Mouse (Mus musculus): Measurements from ENCODE around the gene Mypop. TPM values are rescaled to one million over a fixed set of nuclear protein-coding genes. Genes with fewer than 3 reads are reported as not detected.

The Mypop gene
- polyA plus RNA-seq, 1 experiment from 2014 or later = 7.4 TPM

- peaks cover 21% of the 10 kb centered on the region for H3K27me3 ChIP-seq
- peak overlapping the region; percentile 80 for H3K27ac ChIP-seq (replicated peaks)
- no peaks in the 10 kb centered on the region for H3K9me3 ChIP-seq
- WGBS = under 1% methylated on average over 59 of the region's 59 CpGs
- H3K36me3 ChIP-seq = peaks cover 18% of the 10 kb centered on the region
- H3K4me1 ChIP-seq (replicated peaks) = peaks cover 46% of the 10 kb centered on the region
- ATAC-seq (ENCODE audit: low read depth) = peak; percentile 36
- H3K4me2 ChIP-seq = peak overlapping the region; percentile 83
- peak overlapping the region; percentile 79 for H3K9ac ChIP-seq
- peak overlapping the region; percentile 62 for H3K4me3 ChIP-seq
These were observed 732 bp downstream of the Mypop start for GRCm38 (mm10) chr7:18991660-18992293.

- peak overlapping the region; percentile 80; the same call in 1 of the 2 replicates for H3K27ac ChIP-seq (replicated peaks)
- H3K4me3 ChIP-seq = peak overlapping the region; percentile 62
- 2% methylated on average over 31 of the region's 31 CpGs for WGBS
- H3K9me3 ChIP-seq = no peaks in the 10 kb centered on the region
- H3K4me1 ChIP-seq (replicated peaks) = peaks cover 46% of the 10 kb centered on the region
- H3K9ac ChIP-seq = peak overlapping the region; percentile 79
- H3K27me3 ChIP-seq = peaks cover 21% of the 10 kb centered on the region
- peak overlapping the region; percentile 83 for H3K4me2 ChIP-seq
- ATAC-seq (ENCODE audit: low read depth) = no peak
- peaks cover 18% of the 10 kb centered on the region for H3K36me3 ChIP-seq
These were observed 1.2 kb downstream of the Mypop start for GRCm38 (mm10) chr7:18992294-18992675.

DNA sequence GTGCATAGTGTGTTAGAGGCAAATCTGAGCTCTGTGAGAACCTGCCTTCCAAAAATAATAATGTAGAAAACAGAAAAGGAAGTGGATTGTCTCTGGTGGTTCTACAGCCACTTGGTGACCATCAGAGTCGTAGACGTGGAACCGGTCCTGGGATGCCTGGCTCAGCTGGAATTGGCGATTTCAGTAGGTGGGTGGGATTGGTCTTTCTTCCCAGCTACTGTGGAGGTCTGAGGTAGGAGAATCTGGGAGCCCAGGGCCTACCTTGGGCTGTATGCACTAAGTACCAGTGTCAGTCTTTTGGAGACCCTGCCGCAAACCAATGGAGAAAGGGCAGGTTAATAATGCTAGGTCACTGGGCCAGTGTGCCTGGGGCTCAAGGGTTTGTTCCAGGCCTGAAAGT is 2.0 kb downstream of the Mypop start:
- 80% methylated on average over 5 of the region's 5 CpGs for WGBS
- ATAC-seq (ENCODE audit: low read depth) = no peak
- Histone ChIP-seq H3K27ac (replicated peaks) (no peak overlapping the region), H3K4me2 (peak overlapping the region; percentile 83), H3K9me3 (no peaks in the 10 kb centered on the region), H3K36me3 (peaks cover 18% of the 10 kb centered on the region), H3K27me3 (peaks cover 21% of the 10 kb centered on the region), H3K9ac (peak overlapping the region; percentile 79; the same call in 1 of the 2 replicates), H3K4me3 (peak overlapping the region; percentile 62), H3K4me1 (replicated peaks) (peaks cover 46% of the 10 kb centered on the region)

DNA sequence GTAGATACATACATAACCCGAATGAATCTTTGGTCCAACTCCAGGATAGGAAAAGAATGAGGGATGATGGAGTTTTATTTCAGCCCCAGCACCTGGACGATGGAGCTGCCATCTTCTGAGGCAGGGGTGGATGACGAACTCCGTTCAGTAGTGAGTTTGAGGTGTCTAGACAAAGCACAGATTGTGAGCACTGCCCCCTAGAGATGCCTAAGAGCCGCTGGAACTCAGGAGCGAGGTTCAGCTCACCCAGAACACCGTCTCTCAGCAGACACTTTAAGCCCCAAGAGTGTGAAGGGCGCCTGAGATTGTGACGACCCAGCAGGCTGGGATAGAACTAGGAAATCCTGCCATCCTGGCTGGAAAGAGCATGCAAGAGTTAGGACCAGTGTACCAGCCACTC is 7.8 kb downstream of the Mypop start:
- WGBS = 36% methylated on average over 9 of the region's 9 CpGs
- no peak overlapping the region for H3K27ac ChIP-seq (replicated peaks)
- no peak overlapping the region for H3K4me2 ChIP-seq
- H3K36me3 ChIP-seq = peaks cover 18% of the 10 kb centered on the region
- no peak for ATAC-seq (ENCODE audit: low read depth)
- H3K4me3 ChIP-seq = no peak overlapping the region
- no peaks in the 10 kb centered on the region for H3K9me3 ChIP-seq
- H3K4me1 ChIP-seq (replicated peaks) = peaks cover 60% of the 10 kb centered on the region
- H3K9ac ChIP-seq = no peak overlapping the region
- 0 out of 2 replicates have a peak, but pooled peaks cover 1% of the 10 kb centered on the region for H3K27me3 ChIP-seq

GRCm38 (mm10) chr7:19000421-19000820 is 9.4 kb downstream of the Mypop start:
- WGBS = 56% methylated on average over 10 of the region's 10 CpGs
- Histone ChIP-seq H3K36me3 (peaks cover 20% of the 10 kb centered on the region), H3K27ac (replicated peaks) (0 out of 2 replicates have a peak overlapping the region, but pooled peaks have one; percentile 33), H3K4me1 (replicated peaks) (peaks cover 56% of the 10 kb centered on the region), H3K4me3 (peak overlapping the region; percentile 38), H3K4me2 (peak overlapping the region; percentile 57), H3K27me3 (no peaks in the 10 kb centered on the region), H3K9ac (peak overlapping the region; percentile 73), H3K9me3 (no peaks in the 10 kb centered on the region)
- no peak for ATAC-seq (ENCODE audit: low read depth)

DNA sequence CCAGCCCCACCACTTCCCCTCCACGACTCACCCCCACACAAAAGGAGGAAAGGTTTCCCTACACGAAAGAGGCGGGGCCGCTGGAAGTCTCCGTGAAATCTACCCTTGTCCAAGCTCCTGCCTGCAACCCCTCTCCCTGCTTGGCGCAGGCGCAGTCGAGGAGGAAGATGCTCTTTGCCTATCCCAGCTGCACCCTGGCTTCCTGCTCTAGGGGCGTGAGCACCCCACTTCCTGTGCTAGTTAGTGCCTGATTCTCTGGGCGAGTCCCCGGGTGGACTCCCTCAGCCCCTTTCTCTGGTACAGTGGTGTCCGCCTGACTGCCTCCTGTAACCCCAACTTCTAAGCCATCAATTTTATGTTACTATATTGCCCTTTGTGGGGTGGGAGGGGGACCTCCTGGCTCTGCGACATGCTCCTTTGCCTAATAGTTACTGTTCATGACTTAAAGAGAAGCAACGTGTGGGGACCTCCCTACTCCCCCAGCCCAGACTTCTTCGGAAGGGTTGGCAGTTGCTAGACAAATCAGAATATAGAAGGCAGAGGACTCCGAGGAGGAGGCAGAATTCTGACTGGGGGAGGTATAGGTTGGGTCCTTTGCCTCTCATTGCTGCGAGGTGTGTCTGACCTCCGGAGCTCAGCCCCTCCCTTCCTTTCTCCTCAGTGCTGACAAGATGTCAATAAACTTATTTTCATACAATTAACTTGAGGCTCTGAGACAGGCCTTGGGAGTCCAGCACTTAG is 10.2 kb downstream of the Mypop start:
- Histone ChIP-seq H3K27ac (replicated peaks) (0 out of 2 replicates have a peak overlapping the region, but pooled peaks have one; percentile 33), H3K36me3 (peaks cover 20% of the 10 kb centered on the region), H3K9me3 (no peaks in the 10 kb centered on the region), H3K4me2 (peak overlapping the region; percentile 57), H3K9ac (peak overlapping the region; percentile 73), H3K27me3 (no peaks in the 10 kb centered on the region), H3K4me3 (peak overlapping the region; percentile 38), H3K4me1 (replicated peaks) (peaks cover 63% of the 10 kb centered on the region)
- ATAC-seq (ENCODE audit: low read depth) = no peak
- 29% methylated on average over 18 of the region's 18 CpGs for WGBS

DNA sequence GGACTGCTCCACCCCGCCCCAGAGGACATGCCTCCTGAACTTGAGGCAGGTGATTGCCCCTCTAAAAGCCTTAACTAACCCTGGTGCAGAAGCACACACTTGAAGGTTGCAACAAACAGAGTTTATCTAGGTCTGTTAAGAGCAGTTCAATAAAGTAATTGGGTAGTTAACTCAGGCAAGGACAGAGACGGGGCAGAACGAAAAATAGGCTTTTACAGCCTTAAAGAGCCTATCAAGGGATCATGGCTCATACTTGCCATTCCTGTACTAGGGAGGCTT is 10.7 kb downstream of the Mypop start:
- no peak for ATAC-seq (ENCODE audit: low read depth)
- WGBS = 40% methylated on average over 3 of the region's 3 CpGs
- Histone ChIP-seq H3K36me3 (peaks cover 18% of the 10 kb centered on the region), H3K9me3 (no peaks in the 10 kb centered on the region), H3K4me2 (no peak overlapping the region), H3K4me3 (no peak overlapping the region), H3K9ac (no peak overlapping the region), H3K27me3 (no peaks in the 10 kb centered on the region), H3K4me1 (replicated peaks) (peaks cover 68% of the 10 kb centered on the region), H3K27ac (replicated peaks) (0 out of 2 replicates have a peak overlapping the region, but pooled peaks have one; percentile 33)

DNA sequence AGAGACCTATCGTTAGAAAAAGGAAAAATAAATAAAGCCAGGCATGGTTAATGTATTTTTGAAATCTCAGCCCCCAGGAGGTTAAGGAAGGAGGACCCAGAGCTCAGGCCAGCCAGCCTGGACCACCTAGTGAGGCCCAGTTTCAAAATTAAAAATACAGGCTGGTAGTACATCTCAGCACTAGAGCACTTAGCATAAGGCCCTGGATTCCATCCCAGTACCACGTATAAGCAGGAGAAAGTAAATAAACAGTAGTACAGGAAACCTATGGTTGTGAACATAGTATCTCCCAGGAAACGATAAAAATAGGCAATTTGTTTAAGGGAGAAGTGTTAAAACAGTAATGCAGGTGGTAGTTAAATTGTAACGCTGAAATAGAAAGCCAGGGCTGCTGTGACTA is 11.1 kb downstream of the Mypop start:
- no peaks in the 10 kb centered on the region for H3K27me3 ChIP-seq
- H3K4me3 ChIP-seq = peak overlapping the region; percentile 42
- no peaks in the 10 kb centered on the region for H3K9me3 ChIP-seq
- H3K4me1 ChIP-seq (replicated peaks) = peaks cover 72% of the 10 kb centered on the region
- 49% methylated on average over 4 of the region's 4 CpGs for WGBS
- H3K36me3 ChIP-seq = peaks cover 21% of the 10 kb centered on the region
- H3K9ac ChIP-seq = peak overlapping the region; percentile 82; the same call in 1 of the 2 replicates
- H3K4me2 ChIP-seq = peak overlapping the region; percentile 66
- H3K27ac ChIP-seq (replicated peaks) = peak overlapping the region; percentile 61
- ATAC-seq (ENCODE audit: low read depth) = no peak

DNA sequence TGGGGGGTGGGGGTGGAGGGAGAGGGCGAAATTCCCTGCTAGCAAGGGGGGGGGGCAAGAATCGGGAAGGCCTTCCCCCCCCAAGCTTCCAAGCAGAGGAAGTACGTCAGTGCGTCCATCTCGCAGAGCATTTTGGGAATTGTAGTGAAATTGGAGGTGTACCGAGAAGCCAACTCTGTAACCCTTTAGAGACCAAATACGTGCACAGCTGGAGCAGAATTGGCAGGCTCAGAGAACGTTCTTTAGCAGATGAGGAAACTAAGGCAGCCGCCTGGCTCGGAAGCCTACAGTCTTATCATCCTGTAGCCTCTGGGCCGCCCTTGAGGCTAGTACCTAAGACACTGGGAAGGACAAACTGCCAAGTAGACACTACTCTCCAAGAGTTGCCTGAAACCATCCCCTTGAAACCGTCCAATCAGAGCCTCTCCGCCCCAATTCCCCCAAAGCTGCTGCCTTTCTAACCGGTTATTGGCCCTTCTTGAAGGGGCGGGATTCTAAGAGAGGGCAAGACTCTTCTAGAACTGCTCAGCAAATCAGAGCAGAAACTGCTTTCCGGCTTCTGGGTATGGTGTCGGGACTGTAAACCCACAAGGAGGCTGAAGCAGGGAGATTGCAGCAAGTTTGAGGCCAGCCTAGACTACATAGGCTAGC is 11.9 kb downstream of the Mypop start:
- peaks cover 80% of the 10 kb centered on the region for H3K4me1 ChIP-seq (replicated peaks)

GRCm38 (mm10) chr7:19003902-19004630 is 13.0 kb downstream of the Mypop start, which contains the start of gene Irf2bp1:
Irf2bp1 (plus strand) TSS chr7:19004044.
- peak within 1 kb of the TSS; percentile 96 for H3K4me3 ChIP-seq
- peak within 1 kb of the TSS; percentile 95 for H3K9ac ChIP-seq
- H3K27me3 ChIP-seq = no peaks in the 10 kb centered on the region
- H3K4me1 ChIP-seq (replicated peaks) = peaks cover 78% of the 10 kb centered on the region
- under 1% methylated on average over 89 of the region's 90 CpGs for WGBS
- peak; percentile 56 for ATAC-seq (ENCODE audit: low read depth)
- peak within 1 kb of the TSS; percentile 90 for H3K27ac ChIP-seq (replicated peaks)
- H3K9me3 ChIP-seq = no peaks in the 10 kb centered on the region
- peaks cover 31% of the 10 kb centered on the region for H3K36me3 ChIP-seq
- peak within 1 kb of the TSS; percentile 100 for H3K4me2 ChIP-seq

More for the DNA sequence above, 11.9 kb downstream of the Mypop start:
- H3K4me2 ChIP-seq = peak overlapping the region; percentile 66
- H3K36me3 ChIP-seq = peaks cover 29% of the 10 kb centered on the region
- H3K27me3 ChIP-seq = no peaks in the 10 kb centered on the region
- peak overlapping the region; percentile 42 for H3K4me3 ChIP-seq
- H3K9me3 ChIP-seq = no peaks in the 10 kb centered on the region
- ATAC-seq (ENCODE audit: low read depth) = peak; percentile 45
- H3K9ac ChIP-seq = peak overlapping the region; percentile 82
- peak overlapping the region; percentile 61 for H3K27ac ChIP-seq (replicated peaks)
- 3% methylated on average over 17 of the region's 17 CpGs for WGBS

- peak overlapping the region; percentile 90 for H3K27ac ChIP-seq (replicated peaks)
- peak overlapping the region; percentile 95 for H3K9ac ChIP-seq
- H3K36me3 ChIP-seq = peaks cover 31% of the 10 kb centered on the region
- H3K27me3 ChIP-seq = no peaks in the 10 kb centered on the region
- peak overlapping the region; percentile 100 for H3K4me2 ChIP-seq
- H3K9me3 ChIP-seq = no peaks in the 10 kb centered on the region
- 6% methylated on average over 34 of the region's 34 CpGs for WGBS
- peak overlapping the region; percentile 96 for H3K4me3 ChIP-seq
- peak; percentile 1 for ATAC-seq (ENCODE audit: low read depth)
- H3K4me1 ChIP-seq (replicated peaks) = peaks cover 72% of the 10 kb centered on the region
These were observed 13.6 kb downstream of the Mypop start for GRCm38 (mm10) chr7:19004631-19005079.
